Mouse (Mus musculus): Measurements from ENCODE around the gene Tesmin. TPM values are rescaled to one million over a fixed set of nuclear protein-coding genes. Genes with fewer than 3 reads are reported as not detected.

Gene Tesmin
- polyA plus RNA-seq, 1 experiment from 2014 or later: 0.27 TPM

DNA sequence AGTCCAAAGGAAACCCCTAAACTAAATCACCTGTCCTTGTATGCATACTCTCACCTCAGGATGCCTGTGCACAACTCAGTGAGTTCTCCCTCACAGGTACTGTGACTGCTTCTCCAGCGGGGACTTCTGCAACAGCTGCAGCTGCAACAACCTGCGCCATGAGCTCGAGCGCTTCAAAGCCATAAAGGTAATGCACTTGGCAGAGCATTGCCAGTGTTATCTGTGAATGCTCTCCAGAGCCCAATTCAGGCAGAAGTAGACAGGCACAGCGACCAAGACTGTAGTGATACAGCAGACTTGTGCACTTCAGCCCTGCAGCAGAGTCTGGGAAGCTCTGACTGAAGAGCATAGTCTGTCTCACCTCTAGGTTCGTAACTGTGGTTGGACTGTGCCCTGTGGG lies 13.7 kb downstream of the Tesmin start:
- DNase-seq (ENCODE audit: low spot score) (no peak), ATAC-seq (replicated peaks; ENCODE audit: low FRiP score) (no peak)
- Histone ChIP-seq H3K4me3 (ENCODE audit: low read depth, low read length) (no peak overlapping the region), H3K36me3 (ENCODE audit: control insufficient read depth, insufficient read depth, low read length) (no peaks in the 10 kb centered on the region), H3K27me3 (ENCODE audit: control insufficient read depth, insufficient read depth, low read length) (no peaks in the 10 kb centered on the region), H3K4me2 (ENCODE audit: low read depth, low read length, severe bottlenecking) (no peak overlapping the region), H3K9me3 (ENCODE audit: control insufficient read depth, low read length) (no peaks in the 10 kb centered on the region), H3K4me1 (replicated peaks; ENCODE audit: control insufficient read depth, insufficient read depth, low read length) (no peaks in the 10 kb centered on the region), H3K9ac (ENCODE audit: low read length) (no peak overlapping the region), H3K27ac (ENCODE audit: low read depth, low read length) (no peak overlapping the region)
- 81% methylated on average over 6 of the region's 6 CpGs for WGBS

DNA sequence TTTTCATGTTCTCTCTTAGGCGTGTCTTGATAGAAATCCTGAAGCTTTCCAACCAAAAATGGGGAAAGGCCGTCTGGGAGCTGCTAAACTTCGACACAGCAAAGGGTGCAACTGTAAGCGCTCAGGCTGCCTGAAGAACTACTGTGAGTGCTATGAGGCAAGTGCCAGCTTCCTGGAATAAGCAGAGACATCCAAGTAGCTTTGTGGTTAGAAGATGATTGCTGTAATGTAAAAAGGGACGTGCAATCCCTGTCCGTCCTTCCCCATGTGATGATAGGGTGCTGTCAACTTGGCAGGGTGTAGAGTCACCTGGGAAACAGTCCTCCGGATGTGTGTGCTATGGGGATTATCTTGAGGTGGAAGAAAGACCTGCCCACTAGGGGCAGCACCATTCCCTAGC lies 15.4 kb downstream of the Tesmin start:
- H3K36me3 ChIP-seq (ENCODE audit: control insufficient read depth, insufficient read depth, low read length): no peaks in the 10 kb centered on the region
- no peak overlapping the region for H3K4me2 ChIP-seq (ENCODE audit: low read depth, low read length, severe bottlenecking)
- ATAC-seq (replicated peaks; ENCODE audit: low FRiP score): no peak
- WGBS: 81% methylated on average over 7 of the region's 7 CpGs
- DNase-seq (ENCODE audit: low spot score): no peak
- H3K27ac ChIP-seq (ENCODE audit: low read depth, low read length): no peak overlapping the region
- no peaks in the 10 kb centered on the region for H3K4me1 ChIP-seq (replicated peaks; ENCODE audit: control insufficient read depth, insufficient read depth, low read length)
- no peak overlapping the region for H3K4me3 ChIP-seq (ENCODE audit: low read depth, low read length)
- no peak overlapping the region for H3K9ac ChIP-seq (ENCODE audit: low read length)
- H3K27me3 ChIP-seq (ENCODE audit: control insufficient read depth, insufficient read depth, low read length): no peaks in the 10 kb centered on the region
- no peaks in the 10 kb centered on the region for H3K9me3 ChIP-seq (ENCODE audit: control insufficient read depth, low read length)

DNA sequence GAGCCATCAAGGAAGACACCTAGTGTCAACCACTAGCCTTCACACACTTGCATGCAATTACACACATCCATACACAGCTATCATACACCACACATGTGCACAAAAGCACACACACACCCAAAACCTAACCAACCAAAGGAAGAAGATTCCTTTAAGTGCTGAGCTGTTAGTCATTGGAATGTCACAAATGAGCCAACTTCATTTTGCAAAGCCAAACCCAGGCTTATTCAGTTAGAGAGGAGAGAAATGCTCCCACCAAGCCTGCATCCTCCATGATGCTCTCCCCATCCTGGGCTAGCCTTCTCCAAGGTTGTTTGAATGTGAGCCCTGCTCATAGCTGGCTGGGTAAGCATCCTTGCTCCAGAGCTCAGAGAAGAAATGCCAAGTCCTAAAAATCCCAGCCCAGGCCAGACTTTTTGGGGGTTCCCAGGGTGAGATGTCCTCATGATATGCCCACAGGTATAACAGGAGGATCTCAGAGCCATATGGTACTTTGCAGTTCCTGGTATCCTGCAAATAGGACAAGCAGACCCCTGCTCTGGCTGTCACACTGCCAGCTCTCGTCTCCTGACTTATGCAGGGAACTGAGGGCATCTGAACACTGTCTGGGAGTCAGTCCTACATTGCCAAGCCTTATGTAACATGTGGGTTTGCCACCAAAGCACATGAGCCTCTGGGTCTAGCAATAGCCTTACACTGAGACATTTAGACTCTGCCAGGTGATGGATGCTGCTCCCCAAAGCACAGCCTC lies 17.0 kb downstream of the Tesmin start:
- DNase-seq (ENCODE audit: low spot score): no peak
- Histone ChIP-seq H3K4me3 (ENCODE audit: low read depth, low read length) (no peak overlapping the region), H3K4me2 (ENCODE audit: low read depth, low read length, severe bottlenecking) (no peak overlapping the region), H3K36me3 (ENCODE audit: control insufficient read depth, insufficient read depth, low read length) (no peaks in the 10 kb centered on the region), H3K27ac (ENCODE audit: low read depth, low read length) (no peak overlapping the region), H3K27me3 (ENCODE audit: control insufficient read depth, insufficient read depth, low read length) (no peaks in the 10 kb centered on the region), H3K9ac (ENCODE audit: low read length) (no peak overlapping the region), H3K4me1 (replicated peaks; ENCODE audit: control insufficient read depth, insufficient read depth, low read length) (no peaks in the 10 kb centered on the region), H3K9me3 (ENCODE audit: control insufficient read depth, low read length) (no peaks in the 10 kb centered on the region)
- no peak for ATAC-seq (replicated peaks; ENCODE audit: low FRiP score)
- WGBS: 67% methylated on average over 1 of the region's 1 CpGs

DNA sequence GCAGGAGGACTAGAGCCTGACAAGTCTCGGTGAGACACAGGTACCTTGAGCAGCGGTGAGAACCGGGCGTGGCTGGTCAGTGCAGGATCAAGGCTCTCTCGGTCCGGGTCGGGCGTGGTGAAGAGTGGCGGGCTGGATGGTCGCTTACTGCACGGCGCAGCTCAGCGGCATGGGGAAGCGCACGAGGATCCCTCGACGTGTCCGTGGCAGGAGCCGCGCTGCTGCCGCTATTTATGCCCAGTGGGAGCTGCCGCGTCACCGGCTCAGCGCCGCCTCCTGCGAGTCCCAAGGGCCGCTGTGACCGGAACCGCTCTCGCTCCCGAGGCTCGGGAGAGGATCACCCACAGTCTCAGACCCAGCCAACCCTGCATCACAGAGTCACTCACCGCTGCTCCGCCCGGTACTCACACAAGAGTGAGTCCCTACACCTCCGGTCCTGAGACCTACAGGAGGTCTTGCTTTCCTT lies 25.6 kb downstream of the Tesmin start, which contains the start of gene Gal:
Gal (minus strand) TSS at position 277 of the 466 bp plus-strand sequence.
- H3K9me3 ChIP-seq (ENCODE audit: control insufficient read depth, low read length): no peaks in the 10 kb centered on the region
- H3K4me2 ChIP-seq (ENCODE audit: low read depth, low read length, severe bottlenecking): peak within 1 kb of the TSS; percentile 60
- peak within 1 kb of the TSS; percentile 22; the same call in 1 of the 2 replicates for H3K4me3 ChIP-seq (ENCODE audit: low read depth, low read length)
- H3K9ac ChIP-seq (ENCODE audit: low read length): peak within 1 kb of the TSS; percentile 29
- peaks cover 19% of the 10 kb centered on the region for H3K27me3 ChIP-seq (ENCODE audit: control insufficient read depth, insufficient read depth, low read length)
- DNase-seq (ENCODE audit: low spot score) (peak; percentile 56), ATAC-seq (replicated peaks; ENCODE audit: low FRiP score) (no peak)
- no peak within 1 kb of the TSS for H3K27ac ChIP-seq (ENCODE audit: low read depth, low read length)
- 0 out of 2 replicates have a peak, but pooled peaks cover 2% of the 10 kb centered on the region for H3K4me1 ChIP-seq (replicated peaks; ENCODE audit: control insufficient read depth, insufficient read depth, low read length)
- H3K36me3 ChIP-seq (ENCODE audit: control insufficient read depth, insufficient read depth, low read length): no peaks in the 10 kb centered on the region
- 5% methylated on average over 37 of the region's 37 CpGs for WGBS

DNA sequence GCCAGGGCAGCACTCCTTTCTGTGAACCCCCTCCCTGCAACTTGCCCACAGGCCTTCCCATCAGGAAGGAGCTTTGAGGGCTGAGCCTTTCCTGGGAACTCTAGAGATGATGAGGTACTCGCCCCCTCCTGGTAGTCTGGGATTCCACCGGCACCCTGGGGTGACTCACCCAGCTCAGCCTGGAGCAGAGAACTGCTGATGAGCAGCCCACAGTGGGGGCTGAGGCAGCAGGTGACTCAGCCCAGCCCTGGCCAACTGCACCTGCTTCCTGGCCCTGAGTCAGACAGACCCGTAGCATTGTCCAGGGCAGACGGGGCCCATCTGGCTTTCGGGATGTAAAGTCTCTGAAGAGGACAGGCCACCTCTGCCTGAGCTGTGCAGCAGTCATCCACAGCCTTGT lies 30.6 kb downstream of the Tesmin start:
- WGBS: 68% methylated on average over 5 of the region's 5 CpGs
- ATAC-seq (replicated peaks; ENCODE audit: low FRiP score) (no peak), DNase-seq (ENCODE audit: low spot score) (no peak)
- H3K27me3 ChIP-seq (ENCODE audit: control insufficient read depth, insufficient read depth, low read length): peaks cover 10% of the 10 kb centered on the region
- H3K36me3 ChIP-seq (ENCODE audit: control insufficient read depth, insufficient read depth, low read length): no peaks in the 10 kb centered on the region
- H3K27ac ChIP-seq (ENCODE audit: low read depth, low read length): no peak overlapping the region
- 0 out of 2 replicates have a peak, but pooled peaks cover 2% of the 10 kb centered on the region for H3K4me1 ChIP-seq (replicated peaks; ENCODE audit: control insufficient read depth, insufficient read depth, low read length)
- H3K9ac ChIP-seq (ENCODE audit: low read length): no peak overlapping the region
- no peak overlapping the region for H3K4me2 ChIP-seq (ENCODE audit: low read depth, low read length, severe bottlenecking)
- no peak overlapping the region for H3K4me3 ChIP-seq (ENCODE audit: low read depth, low read length)
- no peaks in the 10 kb centered on the region for H3K9me3 ChIP-seq (ENCODE audit: control insufficient read depth, low read length)

DNA sequence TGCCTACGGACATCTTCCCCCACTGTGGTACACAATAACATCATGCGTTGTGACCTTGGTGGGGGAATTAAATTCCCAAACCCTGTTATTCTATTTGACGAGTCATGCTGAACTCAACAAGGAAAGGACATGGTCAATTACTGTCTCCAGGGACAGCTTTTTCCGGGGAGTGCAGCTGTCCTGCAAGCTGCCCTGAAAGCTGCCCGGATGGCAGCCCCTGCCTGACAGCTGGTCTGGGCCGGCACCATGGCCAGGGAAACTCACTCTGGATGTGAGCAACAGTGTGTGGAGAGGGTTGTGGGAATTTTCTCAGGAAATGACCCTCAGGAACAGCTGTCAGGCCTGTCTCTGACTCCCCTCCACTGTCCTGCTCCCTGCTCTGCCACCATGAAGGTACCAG lies 33.8 kb downstream of the Tesmin start:
- Histone ChIP-seq H3K9ac (ENCODE audit: low read length) (no peak overlapping the region), H3K4me3 (ENCODE audit: low read depth, low read length) (no peak overlapping the region), H3K27ac (ENCODE audit: low read depth, low read length) (no peak overlapping the region), H3K27me3 (ENCODE audit: control insufficient read depth, insufficient read depth, low read length) (no peaks in the 10 kb centered on the region), H3K9me3 (ENCODE audit: control insufficient read depth, low read length) (no peaks in the 10 kb centered on the region), H3K4me1 (replicated peaks; ENCODE audit: control insufficient read depth, insufficient read depth, low read length) (no peaks in the 10 kb centered on the region), H3K4me2 (ENCODE audit: low read depth, low read length, severe bottlenecking) (no peak overlapping the region), H3K36me3 (ENCODE audit: control insufficient read depth, insufficient read depth, low read length) (no peaks in the 10 kb centered on the region)
- ATAC-seq (replicated peaks; ENCODE audit: low FRiP score): no peak
- DNase-seq (ENCODE audit: low spot score): no peak
- 51% methylated on average over 6 of the region's 6 CpGs for WGBS

DNA sequence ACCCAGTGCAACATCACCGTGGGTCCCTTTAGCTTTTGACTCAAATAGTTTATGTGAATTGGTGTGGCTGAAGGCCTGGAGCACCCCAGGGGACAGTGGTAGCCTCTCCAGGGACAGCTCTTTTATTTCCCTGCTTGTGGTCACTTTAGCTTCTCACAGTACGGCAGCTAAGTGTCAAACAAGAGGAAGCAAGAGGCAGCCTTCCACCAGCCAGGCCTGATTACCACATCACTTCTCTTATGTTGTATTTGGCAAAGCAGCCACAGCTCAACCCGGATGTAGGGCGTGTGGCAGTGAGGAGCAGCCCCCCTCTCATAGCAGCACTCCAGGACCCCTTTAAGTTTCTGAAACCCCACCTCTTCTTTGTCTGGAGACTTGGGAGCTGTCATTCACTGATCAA lies 34.3 kb downstream of the Tesmin start:
- Histone ChIP-seq H3K4me1 (replicated peaks; ENCODE audit: control insufficient read depth, insufficient read depth, low read length) (no peaks in the 10 kb centered on the region), H3K4me3 (ENCODE audit: low read depth, low read length) (no peak overlapping the region), H3K9me3 (ENCODE audit: control insufficient read depth, low read length) (no peaks in the 10 kb centered on the region), H3K36me3 (ENCODE audit: control insufficient read depth, insufficient read depth, low read length) (no peaks in the 10 kb centered on the region), H3K27ac (ENCODE audit: low read depth, low read length) (no peak overlapping the region), H3K9ac (ENCODE audit: low read length) (no peak overlapping the region), H3K27me3 (ENCODE audit: control insufficient read depth, insufficient read depth, low read length) (no peaks in the 10 kb centered on the region), H3K4me2 (ENCODE audit: low read depth, low read length, severe bottlenecking) (no peak overlapping the region)
- ATAC-seq (replicated peaks; ENCODE audit: low FRiP score) (no peak), DNase-seq (ENCODE audit: low spot score) (no peak)
- WGBS: 75% methylated on average over 4 of the region's 4 CpGs

DNA sequence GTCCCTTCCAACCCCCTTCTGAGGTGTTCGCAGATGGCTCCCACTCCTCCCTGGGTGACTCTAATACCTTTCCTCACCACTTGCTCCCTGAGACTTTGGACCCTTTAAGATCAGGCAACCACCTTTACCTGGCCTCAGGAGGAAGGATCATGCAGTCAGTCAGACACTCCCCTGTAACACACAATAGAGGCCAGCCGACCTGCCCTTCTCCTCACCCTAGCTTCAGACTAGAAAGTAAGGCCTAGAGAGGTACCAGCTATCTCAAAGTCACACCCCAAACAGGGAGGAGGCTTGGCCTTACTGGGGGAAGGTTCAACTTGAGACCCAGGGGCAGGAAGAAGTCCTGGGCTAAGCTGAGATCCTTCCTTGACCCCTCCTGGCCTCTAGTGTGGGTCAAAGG lies 35.6 kb downstream of the Tesmin start:
- H3K9ac ChIP-seq (ENCODE audit: low read length): no peak overlapping the region
- H3K36me3 ChIP-seq (ENCODE audit: control insufficient read depth, insufficient read depth, low read length): no peaks in the 10 kb centered on the region
- WGBS: 94% methylated on average over 2 of the region's 2 CpGs
- no peaks in the 10 kb centered on the region for H3K9me3 ChIP-seq (ENCODE audit: control insufficient read depth, low read length)
- DNase-seq (ENCODE audit: low spot score): no peak
- no peak overlapping the region for H3K4me2 ChIP-seq (ENCODE audit: low read depth, low read length, severe bottlenecking)
- no peaks in the 10 kb centered on the region for H3K4me1 ChIP-seq (replicated peaks; ENCODE audit: control insufficient read depth, insufficient read depth, low read length)
- no peak overlapping the region for H3K4me3 ChIP-seq (ENCODE audit: low read depth, low read length)
- ATAC-seq (replicated peaks; ENCODE audit: low FRiP score): no peak
- H3K27ac ChIP-seq (ENCODE audit: low read depth, low read length): no peak overlapping the region
- H3K27me3 ChIP-seq (ENCODE audit: control insufficient read depth, insufficient read depth, low read length): no peaks in the 10 kb centered on the region

Data from forebrain, embryonic 11.5 days (tissue).